In the genomic region with DNA sequence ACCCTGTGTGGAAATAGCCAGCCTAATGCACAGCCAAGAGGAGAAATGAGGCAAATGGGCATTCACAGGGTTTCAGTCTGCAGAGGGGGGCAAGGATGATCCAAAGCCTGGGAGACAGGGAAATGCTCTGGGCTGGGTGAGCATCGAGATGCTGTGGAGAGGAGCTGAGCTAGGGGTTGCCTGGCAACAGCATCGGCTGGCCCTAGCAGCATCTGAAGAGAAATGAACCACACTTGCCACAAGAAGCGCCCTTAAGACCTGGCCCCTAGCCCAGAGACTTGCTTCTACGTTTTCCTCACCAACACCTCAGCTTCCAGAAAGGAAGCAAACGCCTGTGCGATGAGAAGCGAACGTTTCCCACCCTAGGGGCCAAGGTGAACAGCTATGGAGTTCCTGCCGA, we compare ENCODE assay signal across 15 mouse cellular contexts. TPM values are rescaled to one million over a fixed set of nuclear protein-coding genes. Genes with fewer than 3 reads are reported as not detected.
DNase-seq lines count a peak whose midpoint lies in the region; ATAC-seq lines count a peak whose summit lies in the region.
"Had no signal": no experiment of that assay in that cellular context is flagged by ENCODE, and none has a peak within 500 bp of the region (broad histone marks: within the 10 kb centered on the region; RNA-seq: fewer than 3 reads in every experiment).

No protein-coding gene starts in this region.

- no peak overlapping the region for H3K4me2 ChIP-seq in hindbrain, embryonic 12.5 days (replicated peaks)
- no peak overlapping the region for H3K4me2 ChIP-seq in neural tube, embryonic 11.5 days (ENCODE audit: low read depth)
- H3K4me2 ChIP-seq: embryonic facial prominence, embryonic 15.5 days had no signal

- H3K4me1 ChIP-seq in hindbrain, embryonic 12.5 days: peaks cover 25% of the 10 kb centered on the region
- peaks cover 36% of the 10 kb centered on the region for H3K4me1 ChIP-seq in hindbrain, embryonic 10.5 days (replicated peaks)
- no peaks in the 10 kb centered on the region for H3K4me1 ChIP-seq in neural tube, embryonic 11.5 days (ENCODE audit: control insufficient read depth, insufficient read depth, low read length)

- DNase-seq in hindbrain, embryonic 10.5 days (ENCODE audit: low spot score): no peak
- DNase-seq in neural tube, embryonic 11.5 days (ENCODE audit: low spot score): peak; percentile 21
- DNase-seq in neural tube, embryonic 10.5 days (ENCODE audit: extremely low spot score, low spot score): no peak
- DNase-seq in lung, postnatal 4 days: peak; percentile 28 to 53
- DNase-seq in spleen, postnatal 4 days (ENCODE audit: low spot score in 2 of 2): no peak
- no peak for DNase-seq in ovary, postnatal 36 days (ENCODE audit: low spot score)
- no peak for DNase-seq in thymus, postnatal 10 days (ENCODE audit: low spot score in 2 of 2)
- DNase-seq: cerebellum, postnatal 36 days; kidney, postnatal 4 days; liver; thymus, postnatal 25 days had no signal

- no peak overlapping the region for H3K27ac ChIP-seq in hindbrain, embryonic 12.5 days
- no peak overlapping the region for H3K27ac ChIP-seq in hindbrain, embryonic 10.5 days
- H3K27ac ChIP-seq in neural tube, embryonic 11.5 days (ENCODE audit: low read depth, low read length): no peak overlapping the region
- H3K27ac ChIP-seq: embryonic facial prominence, embryonic 15.5 days; macrophage had no signal

- ATAC-seq in hindbrain, embryonic 12.5 days (ENCODE audit: low FRiP score): 0 out of 2 replicates have a peak, but pooled peaks have one; percentile 33
- no peak for ATAC-seq in neural tube, embryonic 11.5 days (ENCODE audit: insufficient read depth, low FRiP score, low TSS enrichment)
- ATAC-seq: activated CD4-positive, CD25-positive, alpha-beta regulatory T cell, adult 4 months had no signal

- H3K9me3 ChIP-seq in hindbrain, embryonic 12.5 days (replicated peaks): no peaks in the 10 kb centered on the region
- no peaks in the 10 kb centered on the region for H3K9me3 ChIP-seq in hindbrain, embryonic 10.5 days
- no peaks in the 10 kb centered on the region for H3K9me3 ChIP-seq in neural tube, embryonic 11.5 days (ENCODE audit: control insufficient read depth, low read length)
- H3K9me3 ChIP-seq: embryonic facial prominence, embryonic 15.5 days had no signal

- H3K36me3 ChIP-seq in hindbrain, embryonic 12.5 days: no peaks in the 10 kb centered on the region
- H3K36me3 ChIP-seq in hindbrain, embryonic 10.5 days: no peaks in the 10 kb centered on the region
- H3K36me3 ChIP-seq in neural tube, embryonic 11.5 days (ENCODE audit: control insufficient read depth, insufficient read depth, low read length): no peaks in the 10 kb centered on the region
- H3K36me3 ChIP-seq: embryonic facial prominence, embryonic 15.5 days had no signal

- WGBS in hindbrain, embryonic 12.5 days: 55% methylated on average over 9 of the region's 9 CpGs
- WGBS in hindbrain, embryonic 10.5 days: 59% methylated on average over 9 of the region's 9 CpGs
- 66% methylated on average over 9 of the region's 9 CpGs for WGBS in neural tube, embryonic 11.5 days

- H3K4me3 ChIP-seq in hindbrain, embryonic 12.5 days: no peak overlapping the region
- no peak overlapping the region for H3K4me3 ChIP-seq in hindbrain, embryonic 10.5 days
- no peak overlapping the region for H3K4me3 ChIP-seq in neural tube, embryonic 11.5 days (ENCODE audit: low read depth, low read length)
- H3K4me3 ChIP-seq: embryonic facial prominence, embryonic 15.5 days had no signal

- H3K9ac ChIP-seq in hindbrain, embryonic 12.5 days: no peak overlapping the region
- no peak overlapping the region for H3K9ac ChIP-seq in neural tube, embryonic 11.5 days (ENCODE audit: low read length)
- H3K9ac ChIP-seq: embryonic facial prominence, embryonic 15.5 days had no signal

- H3K27me3 ChIP-seq in hindbrain, embryonic 12.5 days: peaks cover 22% of the 10 kb centered on the region
- H3K27me3 ChIP-seq in hindbrain, embryonic 10.5 days (ENCODE audit: insufficient read depth, poor library complexity, severe bottlenecking): peaks cover 35% of the 10 kb centered on the region
- no peaks in the 10 kb centered on the region; the same call in 1 of the 2 replicates for H3K27me3 ChIP-seq in neural tube, embryonic 11.5 days (ENCODE audit: control insufficient read depth, insufficient read depth, low read length)

RNA-seq across cellular contexts. Expression of a gene that starts 11.9 kb away (rescaled TPM):
- 692 and 796 TPM in 2 replicates for polyA plus RNA-seq in hindbrain, embryonic 12.5 days (2016; fragmentation: Nextera tagmentation; extraction: Ambion mirVana)
- polyA plus RNA-seq in hindbrain, embryonic 10.5 days (2016; fragmentation: Nextera tagmentation; extraction: Ambion mirVana): 1,078 and 1,182 TPM in 2 replicates
- 1,074 and 1,150 TPM in 2 replicates for polyA plus RNA-seq in neural tube, embryonic 11.5 days (2014; fragmentation: Nextera tagmentation; extraction: Ambion mirVana)

RNA-seq across cellular contexts. Expression of a gene that starts 44.1 kb away (rescaled TPM):
- polyA plus RNA-seq in hindbrain, embryonic 12.5 days (2016; fragmentation: Nextera tagmentation; extraction: Ambion mirVana): 72.2 and 75.6 TPM in 2 replicates
- polyA plus RNA-seq in hindbrain, embryonic 10.5 days (2016; fragmentation: Nextera tagmentation; extraction: Ambion mirVana): 75.7 and 110 TPM in 2 replicates
- 95.4 and 106 TPM in 2 replicates for polyA plus RNA-seq in neural tube, embryonic 11.5 days (2014; fragmentation: Nextera tagmentation; extraction: Ambion mirVana)

Comparison
In these comparisons a context has a peak if more than half of its experiments do, and no peak if none do; other contexts are left out.
1. DNase-seq: peak in neural tube, embryonic 11.5 days (single experiment) and lung, postnatal 4 days (2 of 2); none in hindbrain, embryonic 10.5 days (single experiment), neural tube, embryonic 10.5 days (single experiment), spleen, postnatal 4 days (0 of 2), ovary, postnatal 36 days (single experiment) and thymus, postnatal 10 days (0 of 2).